Mouse (Mus musculus) ES-E14 (cell line): ENCODE measurements at regions not wholly inside any gene's neighbourhood (a gene's known extent, or its start where the extent isn't known, plus 50 kb on each side); places are given as distances from the start of the nearest gene placed in this dataset.

Experiments used
- CHD2 ChIP-seq: IDR thresholded peaks from 2 replicates; pipeline ENCODE4 v1.6.1; 2014; ENCODE audit warnings: mild to moderate bottlenecking, low read depth, low read length, inconsistent platforms
- ZC3H11A ChIP-seq: IDR thresholded peaks from 2 replicates; pipeline ENCODE4 v1.6.1; 2012; ENCODE audit warnings: low read depth, mild to moderate bottlenecking, inconsistent platforms, low read length, borderline replicate concordance
- ZNF384 ChIP-seq: IDR thresholded peaks from 2 replicates; pipeline ENCODE4 v1.6.1; 2012; ENCODE audit warnings: low read depth, low read length, inconsistent platforms

GRCm38 (mm10) chr12:12683733-12684470 lies 257.8 kb downstream of the Mycn start:
- TF ChIP-seq ZC3H11A (no peak), ZNF384 (no peak), CHD2 (no peak)
